Mouse (Mus musculus): Measurements from ENCODE around the gene Atp6v0e2. TPM values are rescaled to one million over a fixed set of nuclear protein-coding genes. Genes with fewer than 3 reads are reported as not detected.

Atp6v0e2 gene
- polyA plus RNA-seq (2014; fragmentation: Illumina TruSeq; extraction: RNeasy Lipid Tissue Mini Kit (QIAGEN cat#74804)) = 53.1 TPM

DNA sequence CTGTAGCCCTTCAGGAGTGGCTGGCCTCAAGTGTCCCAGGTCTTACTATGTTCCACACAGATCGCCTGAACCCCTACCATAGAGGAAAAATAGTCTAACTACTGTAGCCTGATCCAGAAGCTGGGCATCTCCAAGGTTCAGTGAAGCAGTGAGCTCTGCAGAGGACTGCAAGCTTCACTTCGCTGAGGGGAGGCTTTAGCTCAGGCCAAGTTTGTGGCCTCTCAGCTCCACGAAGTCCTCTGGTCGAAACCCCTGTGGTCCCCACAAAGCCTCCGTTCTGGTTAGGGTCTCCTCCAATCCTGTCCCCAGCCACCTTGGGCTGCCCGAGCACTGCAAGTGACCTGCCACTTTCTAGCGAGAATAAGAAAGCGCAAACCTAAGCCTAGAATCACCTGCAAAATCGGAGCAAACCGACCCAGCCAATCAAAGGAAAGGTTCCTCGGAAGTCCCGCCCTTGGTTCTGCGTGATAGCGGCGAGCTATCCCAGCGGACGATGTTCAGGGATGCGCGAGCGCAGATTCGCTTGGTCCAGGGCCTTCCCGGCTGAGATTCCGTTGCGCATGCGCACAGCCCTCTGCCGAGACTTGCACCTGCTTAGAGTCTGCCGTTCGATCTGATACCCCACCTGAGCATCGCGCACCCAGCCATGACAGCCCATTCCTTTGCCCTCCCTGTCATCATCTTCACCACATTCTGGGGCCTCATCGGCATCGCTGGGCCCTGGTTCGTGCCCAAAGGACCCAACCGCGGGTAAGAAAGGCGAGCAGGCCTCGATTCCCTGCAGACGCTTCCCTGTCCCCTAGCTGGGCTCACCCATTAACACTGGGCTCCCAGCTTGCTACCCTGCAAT lies at the start of gene Atp6v0e2:
Gene Atp6v0e2, plus strand, starts transcription at position 511 of the 850 bp plus-strand sequence.

GRCm38 (mm10) chr6:48554280-48555103 lies 17.1 kb downstream of the Atp6v0e2 start, which contains the start of gene Lrrc61:
TSS of gene Lrrc61 (plus strand) at chr6:48554796.

DNA sequence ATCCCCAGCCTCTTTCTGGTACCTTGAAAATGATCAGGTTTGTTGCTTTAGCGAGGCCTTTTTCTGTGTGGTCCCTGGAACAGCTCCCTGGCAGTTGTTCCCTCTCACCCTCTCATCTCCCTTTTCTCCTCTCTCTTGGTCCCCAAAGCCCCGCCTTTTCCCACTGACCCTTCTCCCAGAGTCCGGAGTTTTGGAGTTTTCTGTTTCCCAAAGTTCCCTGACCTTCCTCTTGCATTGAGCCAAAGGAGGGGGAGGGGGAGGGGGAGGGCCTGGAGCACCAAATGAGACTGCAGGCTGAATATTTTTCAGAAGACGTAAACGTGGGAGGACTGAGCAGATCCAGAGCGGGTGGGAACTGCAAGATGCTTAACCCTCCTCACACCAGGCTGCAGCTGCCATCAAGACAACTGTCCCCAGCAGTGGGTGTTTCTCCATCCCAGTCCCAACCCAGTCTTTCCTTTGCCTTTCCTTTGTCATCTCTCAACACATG lies 35.2 kb downstream of the Atp6v0e2 start, which contains the start of gene Rarres2:
Gene Rarres2, minus strand, starts transcription at position 218 of the 490 bp plus-strand sequence.

DNA sequence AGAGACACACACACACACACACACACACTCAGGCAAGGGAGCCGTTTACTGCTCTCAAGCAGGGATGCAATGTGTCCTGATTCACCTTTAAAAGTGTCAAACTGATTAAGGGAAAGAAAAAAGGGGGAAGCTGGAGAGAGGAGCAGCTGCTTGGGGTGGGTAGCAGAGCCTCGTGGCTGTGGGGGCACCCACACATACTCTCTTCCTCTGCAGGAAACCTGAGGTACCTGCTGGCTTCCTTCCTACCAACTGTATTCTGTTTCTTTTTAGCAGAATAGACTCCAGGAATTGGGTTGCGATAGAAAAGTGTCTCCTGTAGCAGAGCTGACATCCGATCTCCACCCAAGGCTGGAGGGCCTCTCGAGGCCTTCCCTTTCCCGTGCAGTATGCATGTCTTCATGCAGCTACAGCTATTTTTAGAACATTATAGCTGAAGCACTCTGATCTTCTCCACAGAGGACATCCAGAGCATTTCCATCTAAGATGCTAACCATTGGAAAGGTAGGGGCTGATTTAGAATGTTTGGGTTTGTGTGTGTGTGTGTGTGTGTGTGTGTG lies 51.9 kb downstream of the Atp6v0e2 start, which contains the start of gene Gm45021:
Gene Gm45021, plus strand, starts transcription at position 417 of the 557 bp plus-strand sequence.

Other genes starting within 250 kb of the Atp6v0e2 start
- gene Krba1, start 142.0 kb upstream of the Atp6v0e2 start, polyA plus RNA-seq (2014; fragmentation: Illumina TruSeq; extraction: RNeasy Lipid Tissue Mini Kit (QIAGEN cat#74804)) = 7.1 TPM
- gene Zfp467, start 91.8 kb upstream of the Atp6v0e2 start, polyA plus RNA-seq (2014; fragmentation: Illumina TruSeq; extraction: RNeasy Lipid Tissue Mini Kit (QIAGEN cat#74804)) = 14.8 TPM
- not detected for gene Sspo, start 89.4 kb upstream of the Atp6v0e2 start, polyA plus RNA-seq (2014; fragmentation: Illumina TruSeq; extraction: RNeasy Lipid Tissue Mini Kit (QIAGEN cat#74804))
- 4.6 TPM for gene Lrrc61, start 17.2 kb downstream of the Atp6v0e2 start, polyA plus RNA-seq (2014; fragmentation: Illumina TruSeq; extraction: RNeasy Lipid Tissue Mini Kit (QIAGEN cat#74804))
- 9.9 TPM for gene Rarres2, start 35.2 kb downstream of the Atp6v0e2 start, polyA plus RNA-seq (2014; fragmentation: Illumina TruSeq; extraction: RNeasy Lipid Tissue Mini Kit (QIAGEN cat#74804))
- not detected for gene Gm45021, start 52.0 kb downstream of the Atp6v0e2 start, polyA plus RNA-seq (2014; fragmentation: Illumina TruSeq; extraction: RNeasy Lipid Tissue Mini Kit (QIAGEN cat#74804))
- 17.6 TPM for gene Repin1, start 56.3 kb downstream of the Atp6v0e2 start, polyA plus RNA-seq (2014; fragmentation: Illumina TruSeq; extraction: RNeasy Lipid Tissue Mini Kit (QIAGEN cat#74804))
- gene Gm44965, start 56.3 kb downstream of the Atp6v0e2 start, polyA plus RNA-seq (2014; fragmentation: Illumina TruSeq; extraction: RNeasy Lipid Tissue Mini Kit (QIAGEN cat#74804)) = not detected
- 0.46 TPM for gene Zfp775, start 64.4 kb downstream of the Atp6v0e2 start, polyA plus RNA-seq (2014; fragmentation: Illumina TruSeq; extraction: RNeasy Lipid Tissue Mini Kit (QIAGEN cat#74804))
- gene AI854703, start 89.1 kb downstream of the Atp6v0e2 start, polyA plus RNA-seq (2014; fragmentation: Illumina TruSeq; extraction: RNeasy Lipid Tissue Mini Kit (QIAGEN cat#74804)) = 0.86 TPM
- 10.5 TPM for gene Gimap8, start 109.6 kb downstream of the Atp6v0e2 start, polyA plus RNA-seq (2014; fragmentation: Illumina TruSeq; extraction: RNeasy Lipid Tissue Mini Kit (QIAGEN cat#74804))
- gene Gimap9, start 138.5 kb downstream of the Atp6v0e2 start, polyA plus RNA-seq (2014; fragmentation: Illumina TruSeq; extraction: RNeasy Lipid Tissue Mini Kit (QIAGEN cat#74804)) = 23.7 TPM
- gene Gimap4, start 146.9 kb downstream of the Atp6v0e2 start, polyA plus RNA-seq (2014; fragmentation: Illumina TruSeq; extraction: RNeasy Lipid Tissue Mini Kit (QIAGEN cat#74804)) = 67.1 TPM
- gene Gimap6, start 170.6 kb downstream of the Atp6v0e2 start, polyA plus RNA-seq (2014; fragmentation: Illumina TruSeq; extraction: RNeasy Lipid Tissue Mini Kit (QIAGEN cat#74804)) = 42.7 TPM
- gene Gm28053, start 181.0 kb downstream of the Atp6v0e2 start, polyA plus RNA-seq (2014; fragmentation: Illumina TruSeq; extraction: RNeasy Lipid Tissue Mini Kit (QIAGEN cat#74804)) = not detected
- gene Gimap7, start 181.0 kb downstream of the Atp6v0e2 start, polyA plus RNA-seq (2014; fragmentation: Illumina TruSeq; extraction: RNeasy Lipid Tissue Mini Kit (QIAGEN cat#74804)) = 0.63 TPM
- gene Gimap1, start 201.4 kb downstream of the Atp6v0e2 start, polyA plus RNA-seq (2014; fragmentation: Illumina TruSeq; extraction: RNeasy Lipid Tissue Mini Kit (QIAGEN cat#74804)) = 0.83 TPM
- 4.7 TPM for gene Gimap5, start 208.6 kb downstream of the Atp6v0e2 start, polyA plus RNA-seq (2014; fragmentation: Illumina TruSeq; extraction: RNeasy Lipid Tissue Mini Kit (QIAGEN cat#74804))
- gene Gimap3, start 233.2 kb downstream of the Atp6v0e2 start, polyA plus RNA-seq (2014; fragmentation: Illumina TruSeq; extraction: RNeasy Lipid Tissue Mini Kit (QIAGEN cat#74804)) = 2.7 TPM

All from ovary, adult 10 weeks (tissue).